ENCODE assay signal across 20 mouse cellular contexts in genomic region chr3:123284284-123284683, GRCm38 (mm10). TPM values are rescaled to one million over a fixed set of nuclear protein-coding genes. Genes with fewer than 3 reads are reported as not detected.
"Had no signal": no experiment of that assay in that cellular context is flagged by ENCODE, and none has a peak within 500 bp of the region (broad histone marks: within the 10 kb centered on the region; RNA-seq: fewer than 3 reads in every experiment).

No protein-coding gene starts in this region.

- H3K27ac ChIP-seq: lung, embryonic 15.5 days; macrophage; midbrain, embryonic 13.5 days; midbrain, embryonic 15.5 days; neural tube, embryonic 13.5 days; neural tube, embryonic 15.5 days had no signal

- DNase-seq: lung, adult 2 months; lung, postnatal 14 days; lung, postnatal 36 days; retina, postnatal 1 day; right cerebral cortex, adult 18-20 months; right cerebral cortex, postnatal 25 days; right cerebral cortex, postnatal 4 days; spleen, adult 18-20 months; thymus, adult 18-20 months; thymus, postnatal 14 days; thymus, postnatal 36 days had no signal

- H3K36me3 ChIP-seq: midbrain, embryonic 13.5 days; midbrain, embryonic 15.5 days; neural tube, embryonic 13.5 days; neural tube, embryonic 15.5 days had no signal

- ATAC-seq: lung, postnatal 0 days; midbrain, embryonic 13.5 days; midbrain, embryonic 15.5 days had no signal

- H3K4me3 ChIP-seq: lung, embryonic 15.5 days; midbrain, embryonic 13.5 days; midbrain, embryonic 15.5 days; neural tube, embryonic 13.5 days; neural tube, embryonic 15.5 days had no signal

- H3K27me3 ChIP-seq: lung, embryonic 15.5 days; midbrain, embryonic 13.5 days; midbrain, embryonic 15.5 days; neural tube, embryonic 13.5 days; neural tube, embryonic 15.5 days had no signal

- H3K9ac ChIP-seq: lung, embryonic 15.5 days; midbrain, embryonic 13.5 days; midbrain, embryonic 15.5 days; neural tube, embryonic 13.5 days; neural tube, embryonic 15.5 days had no signal

- H3K9me3 ChIP-seq: lung, embryonic 15.5 days; midbrain, embryonic 15.5 days; neural tube, embryonic 13.5 days; neural tube, embryonic 15.5 days had no signal

- H3K4me1 ChIP-seq: midbrain, embryonic 13.5 days; midbrain, embryonic 15.5 days; neural tube, embryonic 13.5 days; neural tube, embryonic 15.5 days had no signal

- H3K4me2 ChIP-seq: lung, embryonic 15.5 days; midbrain, embryonic 11.5 days; midbrain, embryonic 13.5 days; midbrain, embryonic 15.5 days; neural tube, embryonic 13.5 days; neural tube, embryonic 15.5 days had no signal

RNA-seq across cellular contexts. Expression of gene Synpo2, which starts 48.3 kb away (rescaled TPM):
- total RNA-seq: monocyte, adult 5-6 weeks had no signal
